ENCODE assay signal across 8 mouse cellular contexts in genomic region chr11:98767276-98767675, GRCm38 (mm10). TPM values are rescaled to one million over a fixed set of nuclear protein-coding genes. Genes with fewer than 3 reads are reported as not detected.
DNase-seq lines count a peak whose midpoint lies in the region; ATAC-seq and TF ChIP-seq lines count a peak whose summit lies in the region.

No protein-coding gene starts in this region.

- peak; percentile 78 for ATAC-seq in forebrain, embryonic 14.5 days
- ATAC-seq in hindbrain, embryonic 15.5 days (ENCODE audit: low FRiP score, low read depth), result peak; percentile 2; the same call in 1 of the 2 replicates
- peak; percentile 59 for ATAC-seq in liver, embryonic 15.5 days (ENCODE audit: insufficient read depth)
- ATAC-seq in activated CD4-positive, CD25-positive, alpha-beta regulatory T cell, adult 4 months, result no peak

- no peaks in the 10 kb centered on the region for H3K9me3 ChIP-seq in forebrain, embryonic 14.5 days (replicated peaks; ENCODE audit: control insufficient read depth, low read length)
- no peaks in the 10 kb centered on the region for H3K9me3 ChIP-seq in hindbrain, embryonic 15.5 days
- H3K9me3 ChIP-seq in liver, embryonic 15.5 days (replicated peaks), result no peaks in the 10 kb centered on the region

- H3K4me3 ChIP-seq in lung, adult 2 months (replicated peaks; ENCODE audit: extremely low read depth, low read depth, low read length), result no peak overlapping the region
- no peak overlapping the region for H3K4me3 ChIP-seq in forebrain, embryonic 14.5 days (ENCODE audit: low read depth, low read length)
- no peak overlapping the region for H3K4me3 ChIP-seq in hindbrain, embryonic 15.5 days
- peak overlapping the region; percentile 54 for H3K4me3 ChIP-seq in liver, embryonic 15.5 days (replicated peaks)
- no peak overlapping the region for H3K4me3 ChIP-seq in small intestine, adult 2 months (ENCODE audit: low read depth, low read length)

- TF ChIP-seq CTCF in lung, adult 2 months (IDR thresholded peaks at IDR 0.05; ENCODE audit: insufficient read depth, low read length), result no peak
- no peak for TF ChIP-seq CTCF in small intestine, adult 2 months (IDR thresholded peaks at IDR 0.05; ENCODE audit: extremely low read depth, insufficient read length, insufficient replicate concordance, low read depth, low read length)

- H3K4me2 ChIP-seq in forebrain, embryonic 14.5 days (ENCODE audit: low read length), result peak overlapping the region; percentile 16; the same call in 1 of the 2 replicates
- H3K4me2 ChIP-seq in hindbrain, embryonic 15.5 days, result no peak overlapping the region
- H3K4me2 ChIP-seq in liver, embryonic 15.5 days, result peak overlapping the region; percentile 87

- DNase-seq in lung, adult 2 months, result no peak
- DNase-seq in lung, adult 18-20 months, result no peak
- DNase-seq in c-Kit-positive CD71-positive TER-119-negative erythroid progenitor cells, embryonic 14.5 days (ENCODE audit: low read depth), result peak; percentile 77
- DNase-seq in forebrain, embryonic 14.5 days (ENCODE audit: low spot score), result peak; percentile 81

- no peaks in the 10 kb centered on the region for H3K27me3 ChIP-seq in forebrain, embryonic 14.5 days (replicated peaks; ENCODE audit: control insufficient read depth, insufficient read depth, low read length)
- H3K27me3 ChIP-seq in hindbrain, embryonic 15.5 days, result no peaks in the 10 kb centered on the region
- no peaks in the 10 kb centered on the region for H3K27me3 ChIP-seq in liver, embryonic 15.5 days
- H3K27me3 ChIP-seq in small intestine, adult 2 months (ENCODE audit: control insufficient read depth, insufficient read depth, low read length), result no peaks in the 10 kb centered on the region

- WGBS in lung, adult 2 months, result 40% methylated on average over 9 of the region's 9 CpGs
- WGBS in forebrain, embryonic 14.5 days, result 30% methylated on average over 9 of the region's 9 CpGs
- 21% methylated on average over 9 of the region's 9 CpGs for WGBS in hindbrain, embryonic 15.5 days
- WGBS in liver, embryonic 15.5 days (ENCODE audit: insufficient replicate concordance), result 12% methylated on average over 9 of the region's 9 CpGs
- 74% methylated on average over 9 of the region's 9 CpGs for WGBS in small intestine, adult 2 months

- peaks cover 77% of the 10 kb centered on the region for H3K36me3 ChIP-seq in forebrain, embryonic 14.5 days (ENCODE audit: control insufficient read depth, insufficient read depth, low read length)
- peaks cover 48% of the 10 kb centered on the region for H3K36me3 ChIP-seq in hindbrain, embryonic 15.5 days
- H3K36me3 ChIP-seq in liver, embryonic 15.5 days (replicated peaks), result peaks cover 48% of the 10 kb centered on the region
- H3K36me3 ChIP-seq in small intestine, adult 2 months (ENCODE audit: control insufficient read depth, insufficient read depth, low read length), result peaks cover 78% of the 10 kb centered on the region

- peaks cover 42% of the 10 kb centered on the region for H3K4me1 ChIP-seq in lung, adult 2 months (ENCODE audit: control insufficient read depth, insufficient read depth, low read length)
- H3K4me1 ChIP-seq in forebrain, embryonic 14.5 days (ENCODE audit: control insufficient read depth, insufficient read depth, low read length), result peaks cover 38% of the 10 kb centered on the region
- H3K4me1 ChIP-seq in hindbrain, embryonic 15.5 days (replicated peaks), result peaks cover 48% of the 10 kb centered on the region
- peaks cover 96% of the 10 kb centered on the region for H3K4me1 ChIP-seq in liver, embryonic 15.5 days (replicated peaks)
- peaks cover 20% of the 10 kb centered on the region for H3K4me1 ChIP-seq in small intestine, adult 2 months (ENCODE audit: control insufficient read depth, insufficient read depth, insufficient read length, low read length)

- H3K27ac ChIP-seq in forebrain, embryonic 14.5 days (ENCODE audit: low read depth, low read length), result peak overlapping the region; percentile 79
- H3K27ac ChIP-seq in hindbrain, embryonic 15.5 days (replicated peaks), result peak overlapping the region; percentile 71
- peak overlapping the region; percentile 92 for H3K27ac ChIP-seq in liver, embryonic 15.5 days (replicated peaks)
- no peak overlapping the region for H3K27ac ChIP-seq in small intestine, adult 2 months (ENCODE audit: insufficient read depth, low read depth, low read length)

- H3K9ac ChIP-seq in forebrain, embryonic 14.5 days (ENCODE audit: low read length), result peak overlapping the region; percentile 5; the same call in 1 of the 2 replicates
- H3K9ac ChIP-seq in hindbrain, embryonic 15.5 days, result no peak overlapping the region
- 0 out of 2 replicates have a peak overlapping the region, but pooled peaks have one; percentile 12 for H3K9ac ChIP-seq in liver, embryonic 15.5 days

- peak; percentile 43; the same call in 1 of the 2 replicates for TF ChIP-seq POLR2A in lung, adult 2 months (IDR thresholded peaks at IDR 0.05; ENCODE audit: borderline replicate concordance, extremely low read depth, low read depth, low read length)
- peak; percentile 35; the same call in 1 of the 2 replicates for TF ChIP-seq POLR2A in small intestine, adult 2 months (IDR thresholded peaks at IDR 0.05; ENCODE audit: low read depth, low read length)

RNA-seq across cellular contexts. Expression of gene Nr1d1, which starts 7.9 kb away (rescaled TPM):
- polyA plus RNA-seq in lung, adult 2 months (2012; rRNA removed), result 213 and 329 TPM in 2 replicates
- polyA plus RNA-seq in forebrain, embryonic 14.5 days (2014; fragmentation: Nextera tagmentation; extraction: Ambion mirVana), result 2.2 and 3.1 TPM in 2 replicates
- 3.9 and 4.3 TPM in 2 replicates for polyA plus RNA-seq in hindbrain, embryonic 15.5 days (2015; fragmentation: Nextera tagmentation; extraction: Ambion mirVana)
- polyA plus RNA-seq in liver, embryonic 15.5 days (2015; fragmentation: Nextera tagmentation; extraction: Ambion mirVana), result 0.63 and 0.85 TPM in 2 replicates
- polyA plus RNA-seq in small intestine, adult 2 months (2012; rRNA removed), result 59.8 and 206 TPM in 2 replicates
- polyA plus RNA-seq in activated CD4-positive, CD25-positive, alpha-beta regulatory T cell, adult 4 months (2017; shearing (Covaris generic)), result 1 to 10 TPM; 2.9 to 5.4 TPM

RNA-seq across cellular contexts. Expression of gene Thra, which starts 26.8 kb away (rescaled TPM):
- polyA plus RNA-seq in lung, adult 2 months (2012; rRNA removed), result 142 and 159 TPM in 2 replicates
- 164 and 199 TPM in 2 replicates for polyA plus RNA-seq in forebrain, embryonic 14.5 days (2014; fragmentation: Nextera tagmentation; extraction: Ambion mirVana)
- polyA plus RNA-seq in hindbrain, embryonic 15.5 days (2015; fragmentation: Nextera tagmentation; extraction: Ambion mirVana), result 136 and 138 TPM in 2 replicates
- polyA plus RNA-seq in liver, embryonic 15.5 days (2015; fragmentation: Nextera tagmentation; extraction: Ambion mirVana), result 7.2 and 7.6 TPM in 2 replicates
- polyA plus RNA-seq in small intestine, adult 2 months (2012; rRNA removed), result 46.5 and 128 TPM in 2 replicates
- 1 to 10 TPM; 1.4 to 3.5 TPM for polyA plus RNA-seq in activated CD4-positive, CD25-positive, alpha-beta regulatory T cell, adult 4 months (2017; shearing (Covaris generic))

RNA-seq across cellular contexts. Expression of gene Msl1, which starts 28.0 kb away (rescaled TPM):
- 39.0 and 54.3 TPM in 2 replicates for polyA plus RNA-seq in lung, adult 2 months (2012; rRNA removed)
- 19.3 and 20.5 TPM in 2 replicates for polyA plus RNA-seq in forebrain, embryonic 14.5 days (2014; fragmentation: Nextera tagmentation; extraction: Ambion mirVana)
- polyA plus RNA-seq in hindbrain, embryonic 15.5 days (2015; fragmentation: Nextera tagmentation; extraction: Ambion mirVana), result 31.7 and 33.1 TPM in 2 replicates
- polyA plus RNA-seq in liver, embryonic 15.5 days (2015; fragmentation: Nextera tagmentation; extraction: Ambion mirVana), result 5.2 and 5.8 TPM in 2 replicates
- 19.8 and 38.5 TPM in 2 replicates for polyA plus RNA-seq in small intestine, adult 2 months (2012; rRNA removed)
- polyA plus RNA-seq in activated CD4-positive, CD25-positive, alpha-beta regulatory T cell, adult 4 months (2017; shearing (Covaris generic)), result 10 to 100 TPM; 19.9 to 22.0 TPM

RNA-seq across cellular contexts. Expression of gene Casc3, which starts 37.4 kb away (rescaled TPM):
- polyA plus RNA-seq in lung, adult 2 months (2012; rRNA removed), result 33.6 and 37.9 TPM in 2 replicates
- 41.0 and 45.0 TPM in 2 replicates for polyA plus RNA-seq in forebrain, embryonic 14.5 days (2014; fragmentation: Nextera tagmentation; extraction: Ambion mirVana)
- polyA plus RNA-seq in hindbrain, embryonic 15.5 days (2015; fragmentation: Nextera tagmentation; extraction: Ambion mirVana), result 49.4 and 54.2 TPM in 2 replicates
- polyA plus RNA-seq in liver, embryonic 15.5 days (2015; fragmentation: Nextera tagmentation; extraction: Ambion mirVana), result 14.4 and 16.2 TPM in 2 replicates
- polyA plus RNA-seq in small intestine, adult 2 months (2012; rRNA removed), result 11.7 and 22.0 TPM in 2 replicates
- polyA plus RNA-seq in activated CD4-positive, CD25-positive, alpha-beta regulatory T cell, adult 4 months (2017; shearing (Covaris generic)), result 10 to 100 TPM; 10.6 to 11.2 TPM

RNA-seq across cellular contexts. Expression of gene Med24, which starts 38.0 kb away (rescaled TPM):
- 45.0 and 55.1 TPM in 2 replicates for polyA plus RNA-seq in lung, adult 2 months (2012; rRNA removed)
- 76.0 and 85.9 TPM in 2 replicates for polyA plus RNA-seq in forebrain, embryonic 14.5 days (2014; fragmentation: Nextera tagmentation; extraction: Ambion mirVana)
- 67.0 and 70.3 TPM in 2 replicates for polyA plus RNA-seq in hindbrain, embryonic 15.5 days (2015; fragmentation: Nextera tagmentation; extraction: Ambion mirVana)
- 24.2 and 27.7 TPM in 2 replicates for polyA plus RNA-seq in liver, embryonic 15.5 days (2015; fragmentation: Nextera tagmentation; extraction: Ambion mirVana)
- 23.8 and 49.5 TPM in 2 replicates for polyA plus RNA-seq in small intestine, adult 2 months (2012; rRNA removed)
- 10 to 100 TPM; 19.1 to 27.9 TPM for polyA plus RNA-seq in activated CD4-positive, CD25-positive, alpha-beta regulatory T cell, adult 4 months (2017; shearing (Covaris generic))

Comparison
In these comparisons a context has a peak if more than half of its experiments do, and no peak if none do; other contexts are left out.
1. DNase-seq: peak in c-Kit-positive CD71-positive TER-119-negative erythroid progenitor cells, embryonic 14.5 days (single experiment) and forebrain, embryonic 14.5 days (single experiment); none in lung, adult 2 months (single experiment) and lung, adult 18-20 months (0 of 2).